Mouse (Mus musculus): ENCODE measurements around the gene Rapgef6. TPM values are rescaled to one million over a fixed set of nuclear protein-coding genes. Genes with fewer than 3 reads are reported as not detected.
"Not testable (repeated sequence)": the region's sequence is repeated elsewhere in the genome, so short reads cannot be mapped to it uniquely, and the experiment has no call there.

Gene Rapgef6
- polyA plus RNA-seq, 1 experiment from 2014 or later: 40.2 TPM

DNA sequence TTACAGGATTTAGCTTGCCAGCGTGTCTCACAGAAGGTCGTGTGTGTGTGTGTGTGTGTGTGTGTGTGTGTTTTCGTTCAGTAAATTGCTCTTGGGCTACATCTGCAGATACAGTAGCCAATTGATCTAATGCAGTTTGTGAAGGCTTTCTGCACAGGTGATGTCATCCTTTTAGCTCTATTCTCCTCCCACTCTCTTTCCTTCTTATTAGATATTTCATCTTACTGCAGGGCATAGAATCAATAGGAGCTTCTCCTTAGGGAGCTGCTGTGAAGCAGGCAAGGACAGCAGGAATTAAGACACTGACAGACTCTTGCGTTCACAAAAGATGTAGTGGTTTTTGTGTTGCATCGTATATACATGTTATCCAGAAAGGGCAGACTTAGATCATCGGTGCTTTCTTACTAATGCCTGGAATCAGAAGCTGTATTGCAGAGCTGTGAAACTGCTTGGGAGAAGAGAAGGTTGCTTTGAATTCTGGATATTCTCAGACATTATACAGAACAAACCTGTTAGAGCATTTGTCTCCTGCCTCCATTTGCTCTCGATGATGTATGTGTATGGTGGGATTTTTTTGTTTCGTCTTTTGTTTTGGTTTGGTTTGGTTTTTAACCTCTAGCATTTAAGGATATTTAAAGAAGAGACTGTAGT is 73.4 kb downstream of the Rapgef6 start:
- peak; percentile 78 for ATAC-seq
- no peaks in the 10 kb centered on the region for H3K36me3 ChIP-seq (ENCODE audit: control insufficient read depth, insufficient read depth, low read length)
- H3K4me2 ChIP-seq (ENCODE audit: low read length): peak overlapping the region; percentile 53
- peak overlapping the region; percentile 64 for H3K9ac ChIP-seq (ENCODE audit: low read depth, low read length)
- peak overlapping the region; percentile 46 for H3K4me3 ChIP-seq (ENCODE audit: low read depth, low read length)
- peaks cover 3% of the 10 kb centered on the region; the same call in 1 of the 2 replicates for H3K4me1 ChIP-seq (ENCODE audit: control insufficient read depth, insufficient read depth, low read length)
- H3K27ac ChIP-seq (ENCODE audit: low read length): peak overlapping the region; percentile 88
- H3K9me3 ChIP-seq (replicated peaks; ENCODE audit: control insufficient read depth, low read length, poor library complexity, severe bottlenecking): no peaks in the 10 kb centered on the region
- H3K27me3 ChIP-seq (ENCODE audit: control insufficient read depth, insufficient read depth, low read depth, low read length): no peaks in the 10 kb centered on the region
- 40% methylated on average over 8 of the region's 8 CpGs for WGBS

DNA sequence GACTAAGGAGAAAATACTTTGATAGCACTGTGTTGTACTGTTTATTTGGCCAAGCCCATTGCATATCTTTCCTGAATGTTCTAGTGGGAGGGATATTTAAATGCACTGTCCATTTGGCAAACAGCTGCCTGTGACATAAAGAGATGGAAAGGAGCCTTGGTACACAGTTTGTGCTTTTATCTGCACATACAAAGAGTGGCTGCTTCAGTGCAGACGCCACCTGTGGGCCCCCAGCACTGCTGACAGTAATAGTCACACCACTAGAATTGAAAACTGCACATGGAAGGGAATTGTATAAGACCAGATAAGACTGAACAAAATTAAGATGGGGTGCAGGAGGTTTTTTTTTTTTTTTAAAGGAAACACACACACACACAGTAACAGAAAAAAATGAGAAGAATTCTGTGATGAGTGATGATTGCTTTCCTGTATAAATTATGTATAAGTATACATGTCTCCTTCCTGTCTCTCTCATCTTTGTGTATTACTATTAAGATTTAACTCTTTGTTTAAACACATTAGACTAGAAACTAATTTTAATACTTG is 75.3 kb downstream of the Rapgef6 start:
- H3K4me1 ChIP-seq (ENCODE audit: control insufficient read depth, insufficient read depth, low read length): peaks cover 3% of the 10 kb centered on the region; the same call in 1 of the 2 replicates
- no peak for ATAC-seq
- 18% methylated on average over 1 of the region's 1 CpGs for WGBS

DNA sequence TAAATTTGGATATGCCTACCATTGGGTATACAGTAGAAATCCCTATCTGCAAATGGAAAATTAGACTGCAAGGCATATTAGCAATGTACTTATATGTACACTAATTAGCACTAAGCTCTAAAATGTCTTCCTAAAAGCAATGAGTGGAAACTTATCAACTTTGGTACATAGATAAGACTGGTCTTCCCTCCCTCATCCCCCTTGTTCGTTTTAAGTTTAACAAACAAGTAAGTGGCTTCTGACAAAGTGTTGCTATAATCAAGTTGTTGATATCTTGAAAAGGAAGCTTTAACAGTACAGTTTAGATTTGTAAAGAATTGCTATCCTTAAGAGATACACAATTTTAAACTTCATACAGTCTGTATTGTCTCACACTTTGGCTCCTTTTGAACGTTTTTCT is 78.5 kb downstream of the Rapgef6 start:
- 92% methylated on average over 2 of the region's 2 CpGs for WGBS
- no peak overlapping the region for H3K4me2 ChIP-seq (ENCODE audit: low read length)
- H3K9me3 ChIP-seq (replicated peaks; ENCODE audit: control insufficient read depth, low read length, poor library complexity, severe bottlenecking): no peaks in the 10 kb centered on the region
- H3K27ac ChIP-seq (ENCODE audit: low read length): no peak overlapping the region
- ATAC-seq: no peak
- no peaks in the 10 kb centered on the region for H3K4me1 ChIP-seq (ENCODE audit: control insufficient read depth, insufficient read depth, low read length)
- no peaks in the 10 kb centered on the region for H3K36me3 ChIP-seq (ENCODE audit: control insufficient read depth, insufficient read depth, low read length)
- H3K4me3 ChIP-seq (ENCODE audit: low read depth, low read length): no peak overlapping the region
- H3K9ac ChIP-seq (ENCODE audit: low read depth, low read length): no peak overlapping the region
- H3K27me3 ChIP-seq (ENCODE audit: control insufficient read depth, insufficient read depth, low read depth, low read length): no peaks in the 10 kb centered on the region

More for the DNA sequence above, 75.3 kb downstream of the Rapgef6 start:
- Histone ChIP-seq H3K4me3 (ENCODE audit: low read depth, low read length) (peak overlapping the region; percentile 41), H3K4me2 (ENCODE audit: low read length) (peak overlapping the region; percentile 56), H3K36me3 (ENCODE audit: control insufficient read depth, insufficient read depth, low read length) (no peaks in the 10 kb centered on the region), H3K9me3 (replicated peaks; ENCODE audit: control insufficient read depth, low read length, poor library complexity, severe bottlenecking) (no peaks in the 10 kb centered on the region), H3K27me3 (ENCODE audit: control insufficient read depth, insufficient read depth, low read depth, low read length) (no peaks in the 10 kb centered on the region), H3K9ac (ENCODE audit: low read depth, low read length) (peak overlapping the region; percentile 52; the same call in 1 of the 2 replicates), H3K27ac (ENCODE audit: low read length) (peak overlapping the region; percentile 59)

DNA sequence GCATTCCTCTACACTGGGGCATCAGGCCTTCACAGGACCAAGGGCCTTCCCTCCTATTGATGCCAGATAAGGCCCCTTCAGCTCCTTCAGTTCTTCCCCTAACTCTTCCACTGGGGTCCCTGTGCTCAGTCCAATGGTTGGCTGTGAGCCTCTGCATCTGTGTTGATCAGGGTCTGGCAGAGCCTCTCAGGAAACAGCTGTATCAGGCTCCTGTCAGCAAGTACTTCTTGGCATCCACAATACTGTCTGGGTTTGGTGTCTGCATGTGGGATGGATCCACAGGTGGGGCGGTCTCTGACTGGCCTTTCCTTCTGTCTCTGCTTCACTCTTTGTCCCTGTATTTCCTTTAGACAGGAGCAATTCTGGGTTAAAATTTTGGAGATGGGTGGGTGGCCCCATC is 80.1 kb downstream of the Rapgef6 start:
- H3K27me3 ChIP-seq (ENCODE audit: control insufficient read depth, insufficient read depth, low read depth, low read length); H3K36me3 ChIP-seq (ENCODE audit: control insufficient read depth, insufficient read depth, low read length); H3K4me3 ChIP-seq (ENCODE audit: low read depth, low read length); ATAC-seq; H3K27ac ChIP-seq (ENCODE audit: low read length); H3K4me2 ChIP-seq (ENCODE audit: low read length); H3K4me1 ChIP-seq (ENCODE audit: control insufficient read depth, insufficient read depth, low read length); H3K9ac ChIP-seq (ENCODE audit: low read depth, low read length); H3K9me3 ChIP-seq (replicated peaks; ENCODE audit: control insufficient read depth, low read length, poor library complexity, severe bottlenecking): not testable (repeated sequence)
- WGBS: 95% methylated on average over 1 of the region's 1 CpGs

DNA sequence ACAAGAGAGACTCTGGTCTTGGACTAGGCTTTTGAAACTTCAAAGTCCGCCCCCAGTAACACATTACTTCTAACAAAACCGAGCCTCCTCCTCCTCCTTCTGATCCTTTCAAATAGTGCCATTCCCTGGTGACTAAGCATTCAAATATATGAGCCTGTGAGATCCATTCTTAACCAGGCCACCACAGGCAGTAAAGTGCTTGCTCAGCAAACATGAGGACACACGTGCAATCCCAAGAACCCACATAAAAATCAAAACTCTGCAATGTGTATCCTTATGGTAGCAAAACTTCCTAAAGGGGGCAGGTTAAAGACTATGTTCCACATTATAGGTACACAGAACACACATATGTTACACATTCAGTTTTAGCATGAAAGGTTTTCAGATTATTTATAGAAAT is 81.8 kb downstream of the Rapgef6 start:
- Histone ChIP-seq H3K4me2 (ENCODE audit: low read length) (no peak overlapping the region), H3K36me3 (ENCODE audit: control insufficient read depth, insufficient read depth, low read length) (no peaks in the 10 kb centered on the region), H3K4me3 (ENCODE audit: low read depth, low read length) (no peak overlapping the region), H3K4me1 (ENCODE audit: control insufficient read depth, insufficient read depth, low read length) (no peaks in the 10 kb centered on the region), H3K9me3 (replicated peaks; ENCODE audit: control insufficient read depth, low read length, poor library complexity, severe bottlenecking) (no peaks in the 10 kb centered on the region), H3K27ac (ENCODE audit: low read length) (no peak overlapping the region), H3K9ac (ENCODE audit: low read depth, low read length) (no peak overlapping the region), H3K27me3 (ENCODE audit: control insufficient read depth, insufficient read depth, low read depth, low read length) (no peaks in the 10 kb centered on the region)
- ATAC-seq: no peak
- 59% methylated on average over 3 of the region's 3 CpGs for WGBS

DNA sequence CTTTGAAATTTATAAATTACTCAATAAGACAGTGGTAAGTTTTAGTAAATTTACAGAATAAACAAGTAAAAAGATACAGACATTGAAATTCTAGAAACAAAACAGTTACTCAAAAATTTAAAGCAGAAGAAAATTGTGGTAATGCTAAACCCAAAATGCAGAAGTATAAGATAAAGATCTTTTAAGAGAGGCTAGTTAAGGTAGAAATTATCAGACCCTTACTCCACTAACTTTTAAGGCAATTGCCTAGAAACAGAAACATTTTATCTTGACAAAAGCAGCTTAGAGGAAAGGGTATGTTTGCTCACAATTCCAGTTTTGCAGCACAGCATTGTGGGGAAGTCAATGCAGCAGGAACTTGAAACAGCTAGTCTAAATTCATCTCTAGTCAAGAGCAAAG is 91.0 kb downstream of the Rapgef6 start:
- H3K36me3 ChIP-seq (ENCODE audit: control insufficient read depth, insufficient read depth, low read length): no peaks in the 10 kb centered on the region
- H3K9me3 ChIP-seq (replicated peaks; ENCODE audit: control insufficient read depth, low read length, poor library complexity, severe bottlenecking): no peaks in the 10 kb centered on the region
- H3K9ac ChIP-seq (ENCODE audit: low read depth, low read length): no peak overlapping the region
- H3K27me3 ChIP-seq (ENCODE audit: control insufficient read depth, insufficient read depth, low read depth, low read length): no peaks in the 10 kb centered on the region
- no peaks in the 10 kb centered on the region for H3K4me1 ChIP-seq (ENCODE audit: control insufficient read depth, insufficient read depth, low read length)
- H3K4me3 ChIP-seq (ENCODE audit: low read depth, low read length): no peak overlapping the region
- no peak for ATAC-seq
- no peak overlapping the region for H3K4me2 ChIP-seq (ENCODE audit: low read length)
- H3K27ac ChIP-seq (ENCODE audit: low read length): no peak overlapping the region

DNA sequence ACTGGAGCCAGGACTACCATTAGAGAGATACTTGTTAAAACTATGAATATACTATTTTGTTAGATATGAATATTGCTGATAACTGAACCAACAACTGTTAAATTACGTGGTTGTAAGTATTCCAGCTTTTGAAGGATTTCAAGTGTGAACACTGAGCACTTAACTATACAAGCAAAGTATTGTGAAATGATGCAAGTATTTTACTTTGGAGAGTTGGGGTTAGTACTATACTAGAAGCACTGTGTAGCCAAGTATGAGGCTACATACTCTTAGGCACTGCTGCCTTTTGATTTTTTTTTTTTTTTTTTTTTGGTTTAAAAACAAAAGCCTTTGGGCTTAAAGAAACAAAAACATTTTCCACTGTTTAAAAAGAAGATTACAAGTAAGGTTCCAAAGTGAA is 91.9 kb downstream of the Rapgef6 start:
- Histone ChIP-seq H3K4me2 (ENCODE audit: low read length) (no peak overlapping the region), H3K9ac (ENCODE audit: low read depth, low read length) (no peak overlapping the region), H3K9me3 (replicated peaks; ENCODE audit: control insufficient read depth, low read length, poor library complexity, severe bottlenecking) (no peaks in the 10 kb centered on the region), H3K4me1 (ENCODE audit: control insufficient read depth, insufficient read depth, low read length) (no peaks in the 10 kb centered on the region), H3K4me3 (ENCODE audit: low read depth, low read length) (no peak overlapping the region), H3K27ac (ENCODE audit: low read length) (no peak overlapping the region), H3K36me3 (ENCODE audit: control insufficient read depth, insufficient read depth, low read length) (no peaks in the 10 kb centered on the region), H3K27me3 (ENCODE audit: control insufficient read depth, insufficient read depth, low read depth, low read length) (no peaks in the 10 kb centered on the region)
- 100% methylated on average over 1 of the region's 1 CpGs for WGBS
- ATAC-seq: no peak

DNA sequence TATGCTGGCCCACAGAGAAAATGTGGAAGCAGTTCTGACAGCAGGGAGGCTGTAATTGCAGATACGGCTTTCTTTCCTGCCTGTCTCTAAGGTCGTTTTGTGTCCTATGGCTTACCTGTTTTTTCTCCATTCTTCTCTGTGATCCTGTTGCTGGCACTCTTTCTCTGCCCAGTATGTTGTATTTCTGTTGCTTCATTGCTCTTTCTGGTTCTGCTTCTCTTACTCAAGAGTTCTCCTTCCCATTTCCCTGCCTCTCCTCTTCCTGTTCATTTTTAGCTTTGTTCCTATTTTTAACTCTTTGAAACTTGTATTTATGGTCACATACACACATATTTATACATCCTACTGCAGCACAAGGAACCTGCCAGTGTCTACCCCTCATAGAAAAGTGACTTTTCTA is 96.2 kb downstream of the Rapgef6 start:
- Histone ChIP-seq H3K27ac (ENCODE audit: low read length) (no peak overlapping the region), H3K9me3 (replicated peaks; ENCODE audit: control insufficient read depth, low read length, poor library complexity, severe bottlenecking) (no peaks in the 10 kb centered on the region), H3K4me3 (ENCODE audit: low read depth, low read length) (no peak overlapping the region), H3K27me3 (ENCODE audit: control insufficient read depth, insufficient read depth, low read depth, low read length) (no peaks in the 10 kb centered on the region), H3K4me2 (ENCODE audit: low read length) (no peak overlapping the region), H3K4me1 (ENCODE audit: control insufficient read depth, insufficient read depth, low read length) (no peaks in the 10 kb centered on the region), H3K9ac (ENCODE audit: low read depth, low read length) (no peak overlapping the region), H3K36me3 (ENCODE audit: control insufficient read depth, insufficient read depth, low read length) (peaks cover 4% of the 10 kb centered on the region)
- 50% methylated on average over 2 of the region's 2 CpGs for WGBS
- ATAC-seq: no peak

DNA sequence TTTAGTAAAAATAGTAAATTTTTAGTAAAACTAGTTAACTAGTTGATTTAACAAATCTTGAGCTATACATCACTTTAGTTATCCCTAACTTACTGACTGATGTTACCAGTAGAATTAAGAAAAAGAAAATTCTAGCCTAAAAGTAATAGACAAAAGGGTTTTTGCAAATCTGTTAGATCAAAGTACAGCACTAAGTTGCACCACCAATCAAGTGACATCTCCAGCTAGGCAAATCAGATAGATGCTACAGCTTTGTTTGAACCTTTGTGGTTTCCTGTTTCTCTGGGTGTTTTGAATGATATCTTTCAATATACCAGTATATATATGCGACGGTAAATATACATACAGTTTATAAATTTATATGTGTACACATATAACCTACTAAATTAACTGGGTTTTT is 99.1 kb downstream of the Rapgef6 start:
- Histone ChIP-seq H3K27me3 (ENCODE audit: control insufficient read depth, insufficient read depth, low read depth, low read length) (no peaks in the 10 kb centered on the region), H3K27ac (ENCODE audit: low read length) (no peak overlapping the region), H3K4me2 (ENCODE audit: low read length) (no peak overlapping the region), H3K4me3 (ENCODE audit: low read depth, low read length) (no peak overlapping the region), H3K4me1 (ENCODE audit: control insufficient read depth, insufficient read depth, low read length) (no peaks in the 10 kb centered on the region), H3K9me3 (replicated peaks; ENCODE audit: control insufficient read depth, low read length, poor library complexity, severe bottlenecking) (no peaks in the 10 kb centered on the region), H3K36me3 (ENCODE audit: control insufficient read depth, insufficient read depth, low read length) (peaks cover 4% of the 10 kb centered on the region), H3K9ac (ENCODE audit: low read depth, low read length) (no peak overlapping the region)
- ATAC-seq: no peak
- 97% methylated on average over 2 of the region's 2 CpGs for WGBS

Data from midbrain, embryonic 16.5 days (tissue).